Mouse (Mus musculus) spleen, adult 2 months (tissue): ENCODE measurements around the gene Nup107.

ENCODE experiments used
- CTCF ChIP-seq: fragments of 200-500 bp; IDR thresholded peaks from 2 replicates; pipeline ENCODE4 v1.5.1; 2011; ENCODE audit warnings: mild to moderate bottlenecking, inconsistent platforms; ENCODE audit not compliant: insufficient read depth, insufficient read length, insufficient replicate concordance; ENCODE audit errors: extremely low read depth
- POLR2A ChIP-seq: fragments of 200-500 bp; IDR thresholded peaks from 2 replicates; pipeline ENCODE4 v1.6.1; 2011; ENCODE audit warnings: low read depth, low read length, inconsistent platforms

GRCm38 (mm10) chr10:117840431-117840995 is 48.0 kb upstream of the Nup107 start:
- TF ChIP-seq CTCF = no peak
- no peak for TF ChIP-seq POLR2A
